Mouse (Mus musculus) pancreas, adult 10 weeks (tissue): ENCODE data around the gene LTO1. TPM values are rescaled to one million over a fixed set of nuclear protein-coding genes. Genes with fewer than 3 reads are reported as not detected.

Experiments used
- polyA plus RNA-seq: library from polyadenylated mRNA; stranded (reverse); fragments of 350-450 nt; fragmentation: Illumina TruSeq; extraction: RNeasy Lipid Tissue Mini Kit (QIAGEN cat#74804); gene quantifications from one replicate; pipeline ENCODE4 v1.2.3, GENCODE M21; 2015; ENCODE audit warnings: low read depth, low replicate concordance; ENCODE audit not compliant: insufficient read depth

LTO1 gene
- 3.6 TPM for polyA plus RNA-seq

DNA sequence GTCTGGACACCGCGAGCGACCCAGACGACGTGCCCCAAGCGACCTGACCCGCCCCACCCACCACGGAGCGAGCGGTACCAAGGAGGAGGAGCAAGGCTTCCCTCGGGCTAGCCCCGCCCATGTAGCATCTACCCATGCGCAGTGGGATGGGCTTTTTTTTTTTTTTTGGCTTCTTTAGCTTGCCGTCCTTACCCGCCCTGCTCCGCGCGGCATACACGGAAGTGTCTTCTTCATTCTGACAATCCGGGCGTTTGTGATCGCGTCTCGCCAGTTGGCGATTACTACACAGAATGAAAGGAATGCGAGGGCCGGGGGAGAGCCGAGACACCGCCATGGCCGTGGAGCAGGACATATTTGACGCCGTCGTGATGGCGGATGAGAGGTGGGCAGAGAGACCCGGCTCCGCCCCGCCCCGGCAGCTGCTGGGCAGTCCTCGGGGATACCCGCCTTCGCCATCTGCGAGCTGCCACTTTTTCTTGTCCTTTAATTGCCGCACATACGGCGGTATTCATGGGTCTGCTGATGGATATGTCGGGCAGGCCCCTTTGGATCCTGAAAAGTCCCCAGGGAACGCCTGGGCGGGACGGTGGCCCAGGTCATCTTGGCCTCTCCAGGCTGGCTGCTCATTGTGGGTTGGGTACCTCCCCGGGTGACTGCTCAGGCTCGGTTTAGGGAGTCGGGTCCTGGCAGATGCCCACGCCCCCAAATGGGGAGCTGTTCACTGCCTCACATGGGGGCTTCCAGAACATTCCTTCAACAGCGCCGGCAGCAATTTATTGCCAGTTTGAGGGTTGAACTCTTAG lies at the start of gene LTO1:
Gene LTO1 (plus strand): TSS at position 153 of the 803 bp plus-strand sequence.

DNA sequence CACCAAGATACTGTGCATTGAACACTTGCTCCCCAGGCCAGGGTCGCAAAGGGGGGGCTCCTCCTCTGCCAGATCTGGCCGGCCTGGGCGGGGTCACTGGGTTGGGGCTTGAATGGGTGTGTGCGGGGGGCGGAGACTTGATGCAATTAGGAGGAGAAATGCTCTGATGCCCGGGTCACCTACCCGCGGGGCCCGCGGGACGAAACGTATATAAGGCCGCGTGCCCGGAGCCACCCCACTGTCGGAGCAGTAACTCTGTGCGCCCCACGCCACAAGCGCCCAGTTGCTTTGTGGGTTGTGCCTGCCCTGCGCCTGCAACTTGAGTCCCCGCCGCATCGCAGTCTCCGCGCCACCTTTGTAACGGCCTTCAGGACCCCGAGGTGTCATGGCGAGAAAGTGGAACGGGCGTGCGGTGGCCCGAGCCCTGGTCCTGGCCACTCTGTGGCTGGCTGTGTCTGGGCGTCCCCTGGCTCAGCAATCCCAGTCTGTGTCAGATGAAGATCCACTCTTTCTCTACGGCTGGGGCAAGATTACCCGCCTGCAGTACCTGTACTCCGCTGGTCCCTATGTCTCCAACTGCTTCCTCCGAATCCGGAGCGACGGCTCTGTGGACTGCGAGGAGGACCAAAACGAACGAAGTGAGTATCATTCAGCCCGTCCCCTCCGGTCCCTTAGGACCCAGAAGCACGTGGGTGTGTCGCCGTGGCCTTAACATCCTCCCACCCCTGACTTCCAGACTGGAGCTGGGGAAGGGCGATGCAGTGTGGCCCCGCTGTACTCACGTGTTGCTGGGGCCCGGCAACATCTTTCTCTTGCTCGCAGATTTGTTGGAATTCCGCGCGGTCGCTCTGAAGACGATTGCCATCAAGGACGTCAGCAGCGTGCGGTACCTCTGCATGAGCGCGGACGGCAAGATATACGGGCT lies 18.3 kb upstream of the LTO1 start, which contains the start of gene Fgf15:
Gene Fgf15 (plus strand): TSS at position 238 of the 925 bp plus-strand sequence.

DNA sequence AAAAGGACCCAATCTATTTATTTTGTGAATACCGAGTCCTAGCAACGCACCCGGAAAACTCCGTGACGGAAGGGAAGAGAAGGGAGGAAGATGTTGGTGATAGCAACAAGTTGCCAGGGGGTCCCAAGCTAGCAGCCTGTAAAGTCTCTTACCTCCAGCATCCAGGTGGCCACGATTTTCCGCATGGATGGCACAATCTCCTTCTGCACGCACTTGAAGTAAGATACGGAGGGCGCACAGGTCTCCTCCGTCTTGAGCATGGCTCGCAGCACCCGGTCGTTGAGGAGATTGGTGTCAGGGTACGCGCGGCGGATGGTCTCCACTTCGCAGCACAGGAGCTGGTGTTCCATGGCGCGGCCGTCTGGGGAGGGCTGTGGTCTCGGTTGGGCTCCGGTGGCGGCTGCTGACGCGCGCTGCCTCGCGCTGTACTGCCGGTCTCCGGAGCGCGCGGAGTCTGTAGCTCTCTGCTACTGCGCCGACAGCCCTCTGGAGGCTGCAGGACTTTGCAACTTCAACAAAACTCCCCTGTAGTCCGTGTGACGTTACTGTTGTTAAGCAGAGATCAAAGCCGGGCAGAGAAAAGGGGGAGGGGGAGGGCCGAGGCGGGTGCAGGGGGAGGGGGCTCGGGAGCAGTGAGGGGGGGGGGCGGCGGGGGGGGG lies 24.6 kb downstream of the LTO1 start, which contains the start of gene Ccnd1:
Gene Ccnd1 (minus strand): TSS at position 582 of the 659 bp plus-strand sequence.

Other genes starting within 250 kb of the LTO1 start
- gene Ano1, start 163.1 kb upstream of the LTO1 start, polyA plus RNA-seq = 14.6 TPM
- gene Fgf3, start 77.0 kb upstream of the LTO1 start, polyA plus RNA-seq = not detected
- not detected for gene Fgf4, start 67.7 kb upstream of the LTO1 start, polyA plus RNA-seq
- gene Fgf15, start 18.6 kb upstream of the LTO1 start, polyA plus RNA-seq = not detected
- gene Ccnd1, start 24.8 kb downstream of the LTO1 start, polyA plus RNA-seq = 13.2 TPM